Mouse (Mus musculus) skeletal muscle tissue, postnatal 0 days (tissue): ENCODE data around the gene Gm44965. TPM values are rescaled to one million over a fixed set of nuclear protein-coding genes. Genes with fewer than 3 reads are reported as not detected.

Experiments
- polyA plus RNA-seq: library from polyadenylated mRNA; unstranded; fragments of >200 nt; fragmentation: Nextera tagmentation; extraction: Ambion mirVana; gene quantifications from 2 replicates; pipeline ENCODE4 v1.2.1, GENCODE M21; 2015

The Gm44965 gene
- polyA plus RNA-seq: not detected in 2 replicates

GRCm38 (mm10) chr6:48593158-48594042 is at the start of gene Gm44965, which contains the start of gene Repin1:
Gm44965 (plus strand) TSS chr6:48593941.
Repin1 (plus strand) TSS chr6:48593883.

GRCm38 (mm10) chr6:48554280-48555103 is 39.2 kb upstream of the Gm44965 start, which contains the start of gene Lrrc61:
Lrrc61 (plus strand) TSS chr6:48554796.

GRCm38 (mm10) chr6:48572572-48573061 is 21.1 kb upstream of the Gm44965 start, which contains the start of gene Rarres2:
Rarres2 (minus strand) TSS chr6:48572789.

GRCm38 (mm10) chr6:48589194-48589750 is 4.5 kb upstream of the Gm44965 start, which contains the start of gene Gm45021:
Gm45021 (plus strand) TSS chr6:48589610.

GRCm38 (mm10) chr6:48601271-48602079 is 7.7 kb downstream of the Gm44965 start, which contains the start of gene Zfp775:
Zfp775 (plus strand) TSS chr6:48602063.

GRCm38 (mm10) chr6:48626464-48626863 is 32.7 kb downstream of the Gm44965 start, which contains the start of gene AI854703:
AI854703 (plus strand) TSS chr6:48626764.

GRCm38 (mm10) chr6:48646995-48647394 is 53.3 kb downstream of the Gm44965 start, which contains the start of gene Gimap8:
Gimap8 (plus strand) TSS chr6:48647234.

Other genes with a start within 250 kb of the Gm44965 start
- 4.8 and 6.5 TPM in 2 replicates for gene Krba1, start 198.4 kb upstream of the Gm44965 start, polyA plus RNA-seq
- 18.1 and 23.6 TPM in 2 replicates for gene Zfp467, start 148.1 kb upstream of the Gm44965 start, polyA plus RNA-seq
- gene Sspo, start 145.7 kb upstream of the Gm44965 start, polyA plus RNA-seq: 0.08 and 0.11 TPM in 2 replicates
- 21.0 and 24.8 TPM in 2 replicates for gene Atp6v0e2, start 56.3 kb upstream of the Gm44965 start, polyA plus RNA-seq
- 8.8 and 9.2 TPM in 2 replicates for gene Lrrc61, start 39.1 kb upstream of the Gm44965 start, polyA plus RNA-seq
- gene Rarres2, start 21.2 kb upstream of the Gm44965 start, polyA plus RNA-seq: 77.5 and 103 TPM in 2 replicates
- gene Gm45021, start 4.3 kb upstream of the Gm44965 start, polyA plus RNA-seq: 3.5 and 4.2 TPM in 2 replicates
- 22.8 and 23.9 TPM in 2 replicates for gene Repin1, start 58 bp upstream of the Gm44965 start, polyA plus RNA-seq
- 3.7 and 3.8 TPM in 2 replicates for gene Zfp775, start 8.1 kb downstream of the Gm44965 start, polyA plus RNA-seq
- gene AI854703, start 32.8 kb downstream of the Gm44965 start, polyA plus RNA-seq: 0.27 and 0.48 TPM in 2 replicates
- 1.7 and 1.8 TPM in 2 replicates for gene Gimap8, start 53.3 kb downstream of the Gm44965 start, polyA plus RNA-seq
- 2.9 and 3.4 TPM in 2 replicates for gene Gimap9, start 82.2 kb downstream of the Gm44965 start, polyA plus RNA-seq
- gene Gimap4, start 90.6 kb downstream of the Gm44965 start, polyA plus RNA-seq: 14.6 and 16.2 TPM in 2 replicates
- 19.4 and 22.7 TPM in 2 replicates for gene Gimap6, start 114.3 kb downstream of the Gm44965 start, polyA plus RNA-seq
- gene Gm28053, start 124.7 kb downstream of the Gm44965 start, polyA plus RNA-seq: 1.6 and 2.3 TPM in 2 replicates
- gene Gimap7, start 124.7 kb downstream of the Gm44965 start, polyA plus RNA-seq: not detected in 2 replicates
- 11.1 and 12.1 TPM in 2 replicates for gene Gimap1, start 145.1 kb downstream of the Gm44965 start, polyA plus RNA-seq
- 8.5 and 9.6 TPM in 2 replicates for gene Gimap5, start 152.3 kb downstream of the Gm44965 start, polyA plus RNA-seq
- not detected in 2 replicates for gene Gimap3, start 176.9 kb downstream of the Gm44965 start, polyA plus RNA-seq
- 37.3 and 41.8 TPM in 2 replicates for gene Tmem176a, start 247.0 kb downstream of the Gm44965 start, polyA plus RNA-seq
- gene Tmem176b, start 247.6 kb downstream of the Gm44965 start, polyA plus RNA-seq: 112 and 122 TPM in 2 replicates